Mouse (Mus musculus): ENCODE measurements around the gene Traf1.

DNA sequence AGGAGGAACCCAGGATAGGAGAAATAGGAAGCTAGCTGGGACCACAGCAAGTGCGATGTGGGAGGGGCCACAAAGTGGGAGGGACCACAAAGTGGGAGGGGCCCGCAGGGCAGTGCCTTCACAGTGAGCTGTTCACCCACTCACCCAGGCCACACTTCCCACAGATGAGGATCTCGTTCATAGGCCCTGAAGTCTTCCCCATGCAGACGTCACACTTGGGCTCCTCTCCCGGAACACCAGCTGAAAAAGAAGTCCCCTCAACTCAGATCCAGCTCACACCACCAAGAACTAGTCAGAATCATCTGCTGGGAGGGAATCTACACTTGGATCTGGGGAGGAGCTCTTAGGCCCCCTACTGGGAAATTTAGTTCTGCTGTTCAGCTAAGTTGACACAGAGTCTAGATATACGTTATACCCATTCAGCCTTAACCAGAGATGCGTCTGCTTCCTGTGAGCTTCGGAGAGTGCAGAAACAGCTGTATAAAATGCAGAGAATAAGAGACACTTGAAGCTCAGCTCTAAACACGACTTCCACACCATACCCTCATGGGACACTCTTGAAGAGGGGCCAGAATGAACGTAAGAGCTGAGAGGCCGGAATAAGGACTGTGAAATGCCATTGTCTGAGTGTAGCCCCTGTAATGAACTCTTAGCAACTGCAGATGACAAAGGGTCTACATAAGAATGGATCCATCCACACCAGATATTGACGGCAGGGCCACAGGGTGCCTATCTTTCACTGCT, 54.5 kb downstream of the Traf1 start:
- no peak for TF ChIP-seq CTCF (IDR thresholded peaks at IDR 0.05; ENCODE audit: borderline replicate concordance, extremely low read depth, insufficient read depth, insufficient read length)
- TF ChIP-seq POLR2A (IDR thresholded peaks at IDR 0.05; ENCODE audit: borderline replicate concordance, extremely low read depth, insufficient read depth, insufficient read length, poor library complexity, severe bottlenecking): no peak

Measured in brain, embryonic 14.5 days (tissue).